Mouse (Mus musculus) WW6 (cell line): ENCODE data around the gene Tmem9.

Experiments
- DNase-seq: peaks from one replicate; pipeline ENCODE4 v3.0.0-alpha.2; 2013; ENCODE audit warnings: low read depth, low spot score

The Tmem9 gene

GRCm38 (mm10) chr1:136007211-136008158 is at the start of gene Tmem9:
Tmem9 (plus strand) TSS chr1:136008150.
- peak; percentile 72 for DNase-seq

GRCm38 (mm10) chr1:135958483-135958882 is 49.5 kb upstream of the Tmem9 start:
- DNase-seq = no peak

DNA sequence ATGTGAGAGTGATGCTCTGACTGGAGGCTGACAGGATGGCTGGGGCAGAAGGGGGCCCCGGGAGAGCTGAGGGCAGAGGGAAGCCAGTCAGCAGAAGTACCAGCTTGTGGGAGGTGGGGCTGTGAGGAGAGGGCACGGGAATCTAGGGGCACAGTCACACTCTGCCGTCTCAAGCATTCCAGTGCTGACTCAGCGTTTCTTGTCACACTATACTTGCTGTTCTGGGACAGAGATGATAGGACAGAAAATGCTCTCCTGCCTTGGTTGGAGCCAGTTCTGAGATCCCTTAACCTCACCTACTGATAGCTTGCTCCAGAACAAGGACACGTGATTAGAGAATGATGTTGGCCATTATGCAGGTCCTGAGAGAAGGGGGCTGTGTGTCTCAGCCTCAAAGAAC is 44.8 kb upstream of the Tmem9 start:
- DNase-seq = no peak

GRCm38 (mm10) chr1:135964561-135964960 is 43.4 kb upstream of the Tmem9 start:
- no peak for DNase-seq

- no peak for DNase-seq
Observed at GRCm38 (mm10) chr1:135967739-135968138, 40.2 kb upstream of the Tmem9 start.

GRCm38 (mm10) chr1:135970486-135970885 is 37.5 kb upstream of the Tmem9 start:
- DNase-seq = no peak

- DNase-seq = no peak
Observed at GRCm38 (mm10) chr1:135972576-135972975, 35.4 kb upstream of the Tmem9 start.

GRCm38 (mm10) chr1:135984105-135984504 is 23.8 kb upstream of the Tmem9 start:
- DNase-seq = no peak

GRCm38 (mm10) chr1:135989876-135990275 is 18.1 kb upstream of the Tmem9 start:
- DNase-seq = no peak

DNA sequence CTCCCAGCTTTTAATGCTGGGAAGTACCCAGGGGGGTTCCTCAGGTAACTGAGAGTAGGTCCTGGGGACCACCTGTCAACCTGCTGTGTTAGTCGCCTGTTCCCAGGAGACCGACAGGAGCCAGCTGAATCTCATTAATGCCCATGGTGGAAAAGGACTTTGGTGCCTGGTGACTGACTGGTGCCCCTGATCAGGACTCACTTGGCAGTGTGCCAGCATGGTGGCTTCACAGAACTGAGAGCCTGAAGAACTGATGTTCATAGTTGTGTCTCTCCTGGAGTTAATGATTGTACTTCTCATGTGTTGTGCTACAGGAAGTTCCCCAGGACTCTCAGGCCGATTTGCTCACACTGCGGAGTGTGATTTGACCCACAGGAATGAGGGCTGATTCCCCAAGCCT is 14.5 kb upstream of the Tmem9 start:
- DNase-seq = no peak

DNA sequence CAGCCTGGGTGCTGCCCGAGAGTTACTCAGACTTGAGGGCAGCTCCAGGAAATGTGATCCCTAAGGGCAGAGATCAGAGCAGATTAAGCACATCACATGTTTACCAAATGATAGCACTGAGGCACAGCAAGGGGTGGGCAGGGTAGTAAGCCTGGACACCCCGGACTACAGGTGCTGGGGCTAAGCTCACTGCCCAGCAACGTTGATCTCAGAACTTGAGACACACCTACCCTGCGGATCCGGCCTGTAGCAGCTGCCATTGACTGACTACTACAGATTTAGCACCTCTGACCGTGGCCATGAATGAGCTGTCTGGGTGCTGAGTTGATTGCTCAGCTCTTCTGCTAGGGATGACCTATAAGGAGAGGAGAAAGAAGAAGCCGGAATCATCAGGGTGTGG is 10.4 kb upstream of the Tmem9 start:
- no peak for DNase-seq

- no peak for DNase-seq
Observed at GRCm38 (mm10) chr1:135999720-136000287, 8.1 kb upstream of the Tmem9 start.

- no peak for DNase-seq
Observed at GRCm38 (mm10) chr1:136001438-136001837, 6.5 kb upstream of the Tmem9 start.

DNA sequence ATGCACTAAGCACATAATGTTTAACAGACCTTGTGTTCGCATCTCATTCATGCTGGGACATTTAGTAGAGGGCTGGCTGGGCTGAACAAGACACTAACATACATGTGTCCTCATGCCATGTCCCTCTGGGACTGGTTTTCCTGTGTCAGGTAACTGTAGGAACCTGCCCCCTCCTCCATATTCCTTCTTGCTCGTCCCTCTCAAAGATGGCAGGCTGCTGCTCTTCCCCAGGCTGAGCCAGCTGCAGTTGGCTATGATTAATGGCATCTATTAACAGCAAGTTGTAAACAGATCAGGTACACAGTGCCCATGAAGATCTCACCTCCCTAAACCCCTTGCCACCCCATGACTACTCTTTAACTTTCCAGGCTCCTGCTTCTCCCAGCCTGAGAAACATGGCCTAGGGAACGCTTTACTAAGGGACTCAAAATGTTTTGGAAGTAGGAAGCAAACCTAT is 1.6 kb upstream of the Tmem9 start, which contains the start of gene Igfn1:
Gene Igfn1 (minus strand): TSS at position 51 of the 457 bp plus-strand sequence.
- no peak for DNase-seq

DNA sequence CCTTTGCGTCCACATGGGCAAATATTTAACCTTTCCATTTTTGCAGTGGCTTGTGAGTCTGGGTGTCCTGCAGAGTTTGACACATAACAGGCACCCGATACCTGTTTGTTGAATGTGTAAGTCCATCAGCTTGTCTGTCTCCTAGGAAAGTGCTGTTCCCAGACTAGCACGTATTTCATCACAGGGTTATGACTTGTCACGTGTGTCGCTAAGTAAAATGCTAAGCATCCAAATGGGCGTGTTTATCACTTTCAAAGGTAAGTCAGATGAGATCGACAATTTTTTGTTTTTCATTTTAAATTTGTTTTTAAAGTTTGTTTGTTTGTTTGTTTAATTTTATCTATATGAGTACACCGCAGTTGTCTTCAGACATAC is 196 bp downstream of the Tmem9 start:
- no peak for DNase-seq

DNA sequence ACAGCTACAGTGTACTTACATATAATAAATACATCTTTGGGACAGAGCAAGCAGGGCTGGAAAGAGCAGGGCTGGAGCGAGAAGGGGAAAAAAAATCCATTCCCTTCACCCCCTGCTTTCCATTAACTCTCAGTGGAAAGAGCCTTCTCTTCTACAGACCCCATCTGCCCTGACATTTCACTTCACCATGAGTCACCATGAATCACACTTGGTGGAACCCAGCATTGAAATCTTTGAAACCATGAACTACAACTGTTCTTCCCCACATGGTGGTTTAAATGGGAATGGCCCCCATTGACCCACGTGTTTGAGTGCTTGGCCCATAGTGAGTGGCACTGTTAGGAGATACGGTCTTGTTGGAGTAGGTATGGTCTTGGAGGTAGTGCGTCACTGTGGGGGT is 2.3 kb downstream of the Tmem9 start:
- no peak for DNase-seq

DNA sequence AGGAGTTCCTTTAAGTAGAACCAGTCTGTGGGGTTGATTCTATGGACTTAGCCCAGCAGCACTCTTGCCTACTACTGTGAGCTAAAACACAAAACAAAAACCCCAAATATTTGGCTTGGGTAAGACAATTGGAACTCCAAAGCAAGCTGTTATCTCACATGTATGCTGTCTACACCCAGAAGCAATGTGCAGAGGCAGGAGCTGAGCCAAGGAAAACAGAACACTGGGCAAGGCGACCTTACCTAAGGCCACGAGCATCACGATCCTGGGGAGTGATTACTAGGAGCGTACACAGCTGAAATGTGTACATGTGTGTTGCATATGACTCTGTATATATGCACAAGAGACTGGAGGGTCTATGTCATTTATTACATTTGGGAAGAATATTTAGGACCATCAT is 5.6 kb downstream of the Tmem9 start:
- DNase-seq = no peak

- DNase-seq = no peak
Observed at GRCm38 (mm10) chr1:136014796-136015502, 7.0 kb downstream of the Tmem9 start.

GRCm38 (mm10) chr1:136017307-136017706 is 9.4 kb downstream of the Tmem9 start:
- DNase-seq = no peak

- DNase-seq = peak; percentile 84
Observed at GRCm38 (mm10) chr1:136017907-136018313, 10.0 kb downstream of the Tmem9 start.

DNA sequence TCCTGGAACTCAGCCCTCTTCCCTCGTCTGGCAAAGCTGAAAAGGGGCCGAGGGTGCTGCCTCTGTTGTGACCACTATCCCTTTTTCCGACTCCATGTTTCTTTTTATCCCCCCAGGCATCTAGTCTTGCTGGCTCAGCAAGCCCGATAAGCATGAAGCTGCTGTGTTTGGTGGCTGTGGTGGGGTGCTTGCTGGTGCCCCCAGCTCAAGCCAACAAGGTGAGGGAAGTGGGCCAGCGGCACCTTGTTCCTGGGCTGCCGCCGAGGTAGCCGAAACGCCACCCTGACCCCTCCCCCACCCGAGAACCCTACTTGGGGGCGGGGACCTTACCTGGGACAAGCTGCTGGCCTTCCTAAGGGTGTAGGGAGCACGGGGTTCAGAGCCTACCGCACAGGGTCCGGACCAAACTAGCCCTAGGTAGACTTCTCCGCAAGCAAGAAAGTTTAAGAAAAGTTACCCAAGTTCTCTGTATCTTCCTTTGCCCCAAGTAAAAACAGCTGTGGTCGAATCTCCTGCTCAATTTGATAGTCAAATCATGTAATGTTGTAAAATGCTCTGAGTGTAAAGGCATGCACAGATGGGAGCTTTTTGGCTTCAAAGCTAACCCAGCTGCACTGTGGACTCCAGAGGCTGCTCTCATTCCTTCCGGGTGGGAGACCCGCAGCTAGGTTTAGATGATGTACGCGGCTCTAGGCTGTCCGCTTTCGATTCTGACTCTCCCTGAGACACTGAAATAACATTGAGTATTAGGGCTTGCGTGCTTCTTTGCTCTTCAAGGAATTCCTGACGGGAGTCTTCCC is 10.6 kb downstream of the Tmem9 start:
- DNase-seq = no peak
